Mouse (Mus musculus) cortical plate, adult 2 months (tissue): Measurements from ENCODE around the gene Smpx.

Source experiments
- CTCF ChIP-seq: fragments of 200-500 bp; IDR thresholded peaks from 2 replicates; pipeline ENCODE4 v1.5.1; 2011; ENCODE audit warnings: mild to moderate bottlenecking, control low read depth, low read length; ENCODE audit not compliant: insufficient read depth; ENCODE audit errors: extremely low read depth
- POLR2A ChIP-seq: fragments of 200-500 bp; IDR thresholded peaks from 2 replicates; pipeline ENCODE4 v1.6.1; 2011; ENCODE audit warnings: mild to moderate bottlenecking, low read length, control low read depth; ENCODE audit not compliant: insufficient read depth; ENCODE audit errors: extremely low read depth

- no peak for TF ChIP-seq CTCF
- TF ChIP-seq POLR2A: no peak
Observed at GRCm38 (mm10) chrX:157671820-157672219, 26.9 kb upstream of the Smpx start.
